Mouse (Mus musculus): Measurements from ENCODE around the gene Pik3c2g. TPM values are rescaled to one million over a fixed set of nuclear protein-coding genes. Genes with fewer than 3 reads are reported as not detected.

The Pik3c2g gene
- polyA plus RNA-seq, 1 experiment from 2014 or later: 3.0 TPM

DNA sequence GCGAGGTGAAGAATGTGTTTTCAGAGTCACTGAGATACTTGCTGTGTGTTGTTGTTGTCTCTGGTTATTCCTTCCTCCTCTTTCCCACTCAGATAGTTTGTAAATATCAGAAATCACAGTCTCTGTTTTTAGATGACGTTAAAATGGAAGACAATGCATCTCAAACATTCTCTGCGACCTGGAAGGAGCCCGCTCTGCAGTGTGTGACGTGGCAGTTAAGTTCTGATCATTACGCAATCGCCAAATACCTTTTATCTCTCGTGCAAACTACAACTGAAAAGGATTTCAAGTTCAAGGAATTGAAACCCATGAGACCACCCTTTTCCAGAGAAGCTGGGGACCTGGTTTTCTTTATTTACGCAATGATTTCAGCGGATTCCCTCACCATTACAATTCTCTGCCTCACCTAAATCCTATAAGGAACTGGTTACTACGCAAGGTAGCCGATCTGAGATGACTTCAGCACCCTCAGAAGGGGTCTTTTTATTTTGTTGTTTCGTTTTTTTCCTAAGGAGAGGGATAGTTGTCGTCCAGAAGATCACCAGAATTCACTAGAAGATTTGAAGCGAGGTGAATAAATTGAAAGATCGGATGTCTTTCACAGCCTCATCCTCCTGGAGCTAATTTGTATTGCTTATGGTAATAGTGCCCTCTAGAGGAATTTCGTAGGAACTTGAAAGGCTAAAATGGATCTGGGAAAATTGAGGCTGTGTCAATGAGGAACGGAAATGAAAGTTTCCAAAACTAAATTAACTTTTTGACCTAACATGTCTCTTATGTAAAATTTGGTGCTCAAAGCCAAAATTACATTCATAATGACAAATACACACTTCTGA lies 9.8 kb upstream of the Pik3c2g start:
- H3K9me3 ChIP-seq (ENCODE audit: low read length): no peaks in the 10 kb centered on the region
- 35% methylated on average over 18 of the region's 18 CpGs for WGBS
- no peaks in the 10 kb centered on the region for H3K27me3 ChIP-seq (replicated peaks; ENCODE audit: insufficient read depth, low read length)
- H3K4me3 ChIP-seq (ENCODE audit: low read depth, low read length): peak overlapping the region; percentile 13; the same call in 1 of the 2 replicates
- H3K4me1 ChIP-seq (ENCODE audit: insufficient read depth, low read depth, low read length): no peaks in the 10 kb centered on the region
- no peaks in the 10 kb centered on the region for H3K36me3 ChIP-seq (ENCODE audit: insufficient read depth, low read length)
- TF ChIP-seq CTCF (IDR thresholded peaks at IDR 0.05) (peak; percentile 75), EP300 (IDR thresholded peaks at IDR 0.05) (no peak)
- H3K4me2 ChIP-seq (replicated peaks; ENCODE audit: low read depth, low read length): peak overlapping the region; percentile 50
- no peak overlapping the region for H3K9ac ChIP-seq (replicated peaks; ENCODE audit: low read depth)
- ATAC-seq (0 out of 2 replicates have a peak, but pooled peaks have one; percentile 17), DNase-seq (ENCODE audit: low spot score) (peak; percentile 80)
- no peak overlapping the region for H3K27ac ChIP-seq (ENCODE audit: low read length)

DNA sequence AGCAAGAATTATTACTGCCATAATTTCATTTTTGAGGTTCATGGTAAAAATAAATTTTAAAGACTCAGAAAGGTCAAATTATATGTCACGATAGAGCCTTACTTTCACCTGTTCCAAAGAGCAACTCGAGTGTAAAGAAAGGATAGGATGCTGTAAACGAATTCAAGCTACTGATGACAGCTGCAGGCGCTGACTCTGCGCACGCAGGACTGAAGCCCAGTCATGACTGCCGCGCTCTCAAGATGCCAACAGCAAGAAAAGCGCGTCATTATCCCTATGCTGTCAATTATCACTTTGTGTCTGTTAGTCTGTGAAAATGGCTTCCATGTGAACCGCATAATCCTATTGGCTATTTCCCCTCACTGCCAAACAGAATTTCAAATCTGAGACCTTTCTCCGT lies 457 bp downstream of the Pik3c2g start:
- H3K9ac ChIP-seq (replicated peaks; ENCODE audit: low read depth): no peak overlapping the region
- 51% methylated on average over 12 of the region's 12 CpGs for WGBS
- H3K9me3 ChIP-seq (ENCODE audit: low read length): no peaks in the 10 kb centered on the region
- 0 out of 2 replicates have a peak, but pooled peaks have one; percentile 27 for ATAC-seq
- no peaks in the 10 kb centered on the region for H3K36me3 ChIP-seq (ENCODE audit: insufficient read depth, low read length)
- TF ChIP-seq CTCF (IDR thresholded peaks at IDR 0.05) (no peak), EP300 (IDR thresholded peaks at IDR 0.05) (no peak)
- peak; percentile 16 for DNase-seq (ENCODE audit: low spot score)
- H3K4me3 ChIP-seq (ENCODE audit: low read depth, low read length): peak overlapping the region; percentile 30
- no peak overlapping the region for H3K27ac ChIP-seq (ENCODE audit: low read length)
- no peaks in the 10 kb centered on the region for H3K4me1 ChIP-seq (ENCODE audit: insufficient read depth, low read depth, low read length)
- no peaks in the 10 kb centered on the region for H3K27me3 ChIP-seq (replicated peaks; ENCODE audit: insufficient read depth, low read length)
- H3K4me2 ChIP-seq (replicated peaks; ENCODE audit: low read depth, low read length): peak overlapping the region; percentile 46

DNA sequence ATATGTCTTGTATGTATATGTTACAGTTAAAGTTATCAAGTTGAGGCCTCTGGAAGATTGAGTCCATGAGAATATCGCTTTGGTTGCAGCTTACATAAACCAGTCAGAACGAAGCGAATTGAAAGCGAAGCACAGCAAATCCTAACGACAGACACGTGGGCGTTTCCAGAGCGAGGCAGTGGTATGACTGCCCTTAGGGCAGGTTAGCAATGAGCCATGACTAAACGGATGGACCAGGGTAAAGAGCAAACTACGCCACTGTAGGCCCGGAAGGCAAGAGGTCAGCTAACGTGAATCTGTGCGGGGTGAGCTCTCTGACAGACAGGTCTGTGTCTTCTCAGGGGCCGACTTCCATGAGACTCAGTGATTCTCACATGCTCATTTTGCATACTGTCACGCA lies 1.4 kb downstream of the Pik3c2g start:
- WGBS: 66% methylated on average over 15 of the region's 15 CpGs
- no peak for TF ChIP-seq CTCF (IDR thresholded peaks at IDR 0.05)
- no peaks in the 10 kb centered on the region for H3K9me3 ChIP-seq (ENCODE audit: low read length)
- DNase-seq (ENCODE audit: low spot score) (no peak), ATAC-seq (no peak)
- H3K27me3 ChIP-seq (replicated peaks; ENCODE audit: insufficient read depth, low read length): no peaks in the 10 kb centered on the region
- no peak overlapping the region for H3K4me2 ChIP-seq (replicated peaks; ENCODE audit: low read depth, low read length)
- no peaks in the 10 kb centered on the region for H3K4me1 ChIP-seq (ENCODE audit: insufficient read depth, low read depth, low read length)
- no peak overlapping the region for H3K4me3 ChIP-seq (ENCODE audit: low read depth, low read length)
- H3K27ac ChIP-seq (ENCODE audit: low read length): no peak overlapping the region
- no peaks in the 10 kb centered on the region for H3K36me3 ChIP-seq (ENCODE audit: insufficient read depth, low read length)
- H3K9ac ChIP-seq (replicated peaks; ENCODE audit: low read depth): no peak overlapping the region

DNA sequence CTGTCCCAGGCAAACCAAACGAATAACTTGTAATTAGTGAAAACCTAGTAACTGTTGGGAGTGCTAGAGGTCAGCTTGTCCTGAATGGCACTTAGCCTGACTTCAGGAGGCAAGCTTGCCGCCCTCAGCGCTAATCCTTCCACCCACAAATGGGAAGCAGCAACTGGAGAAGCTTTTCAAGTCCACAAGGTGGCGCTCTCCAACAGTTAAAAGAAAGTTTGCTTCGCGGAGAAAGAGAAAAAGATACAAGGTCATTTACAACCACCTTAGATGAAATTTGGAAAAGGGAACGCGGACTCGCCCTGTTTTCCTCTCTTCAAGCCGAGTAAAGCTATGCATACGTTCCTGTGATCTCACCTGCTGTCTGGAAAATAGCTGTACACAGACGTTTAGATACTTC lies 2.3 kb downstream of the Pik3c2g start:
- H3K27ac ChIP-seq (ENCODE audit: low read length): no peak overlapping the region
- H3K4me1 ChIP-seq (ENCODE audit: insufficient read depth, low read depth, low read length): no peaks in the 10 kb centered on the region
- peak overlapping the region; percentile 29; the same call in 1 of the 2 replicates for H3K4me2 ChIP-seq (replicated peaks; ENCODE audit: low read depth, low read length)
- TF ChIP-seq EP300 (IDR thresholded peaks at IDR 0.05) (no peak), CTCF (IDR thresholded peaks at IDR 0.05) (peak; percentile 84)
- H3K9ac ChIP-seq (replicated peaks; ENCODE audit: low read depth): no peak overlapping the region
- H3K4me3 ChIP-seq (ENCODE audit: low read depth, low read length): no peak overlapping the region
- no peaks in the 10 kb centered on the region for H3K27me3 ChIP-seq (replicated peaks; ENCODE audit: insufficient read depth, low read length)
- ATAC-seq: no peak
- no peaks in the 10 kb centered on the region for H3K36me3 ChIP-seq (ENCODE audit: insufficient read depth, low read length)
- no peaks in the 10 kb centered on the region for H3K9me3 ChIP-seq (ENCODE audit: low read length)
- DNase-seq (ENCODE audit: low spot score): peak; percentile 90
- WGBS: 9% methylated on average over 12 of the region's 12 CpGs

DNA sequence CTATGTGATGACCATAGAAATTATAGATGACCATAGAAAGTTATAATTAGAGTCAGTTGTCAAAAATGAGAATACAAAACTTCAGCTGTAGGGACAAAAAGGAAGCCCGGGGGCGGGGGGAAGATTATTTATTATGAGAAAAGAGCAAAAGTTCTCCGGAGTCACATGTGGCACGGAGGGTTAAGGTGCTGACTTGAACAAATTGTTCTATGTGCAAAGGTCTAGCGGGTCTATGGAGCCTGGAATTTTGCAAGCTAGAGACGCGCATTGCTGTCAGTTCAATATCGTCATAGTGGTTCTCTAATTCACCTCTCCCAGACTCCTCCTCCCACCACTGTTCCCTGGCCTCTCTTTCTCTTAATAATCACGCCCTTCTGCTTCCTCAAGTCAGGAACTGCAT lies 2.8 kb downstream of the Pik3c2g start:
- DNase-seq (ENCODE audit: low spot score) (no peak), ATAC-seq (no peak)
- Histone ChIP-seq H3K36me3 (ENCODE audit: insufficient read depth, low read length) (no peaks in the 10 kb centered on the region), H3K9ac (replicated peaks; ENCODE audit: low read depth) (no peak overlapping the region), H3K4me1 (ENCODE audit: insufficient read depth, low read depth, low read length) (no peaks in the 10 kb centered on the region), H3K4me2 (replicated peaks; ENCODE audit: low read depth, low read length) (peak overlapping the region; percentile 29; the same call in 1 of the 2 replicates), H3K9me3 (ENCODE audit: low read length) (no peaks in the 10 kb centered on the region), H3K4me3 (ENCODE audit: low read depth, low read length) (no peak overlapping the region), H3K27me3 (replicated peaks; ENCODE audit: insufficient read depth, low read length) (no peaks in the 10 kb centered on the region), H3K27ac (ENCODE audit: low read length) (no peak overlapping the region)
- no peak for TF ChIP-seq EP300 (IDR thresholded peaks at IDR 0.05)
- no peak for TF ChIP-seq CTCF (IDR thresholded peaks at IDR 0.05)
- 54% methylated on average over 9 of the region's 9 CpGs for WGBS

DNA sequence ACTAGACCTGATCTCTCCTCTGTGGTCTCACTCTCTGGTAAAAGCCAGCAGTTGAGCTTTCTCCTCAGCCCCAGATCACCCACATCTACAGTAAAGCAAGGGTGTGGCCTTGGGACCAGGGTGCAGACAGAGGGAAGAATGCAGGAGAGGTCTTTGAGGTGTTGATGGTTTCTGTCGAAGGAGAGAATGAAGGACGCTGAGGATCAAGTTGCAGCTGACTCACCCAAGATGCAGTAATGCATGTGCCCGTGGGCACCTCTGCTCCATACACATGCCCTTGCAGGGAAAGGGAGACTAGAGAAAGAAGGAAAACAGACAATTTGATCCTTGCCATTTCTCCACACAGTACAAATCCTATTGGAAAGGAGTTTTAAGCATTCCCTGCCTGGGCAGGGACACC lies 5.1 kb downstream of the Pik3c2g start:
- WGBS: 37% methylated on average over 3 of the region's 3 CpGs
- no peak overlapping the region for H3K4me2 ChIP-seq (replicated peaks; ENCODE audit: low read depth, low read length)
- H3K27ac ChIP-seq (ENCODE audit: low read length): no peak overlapping the region
- H3K9ac ChIP-seq (replicated peaks; ENCODE audit: low read depth): no peak overlapping the region
- ATAC-seq: no peak
- H3K4me3 ChIP-seq (ENCODE audit: low read depth, low read length): no peak overlapping the region
- H3K4me1 ChIP-seq (ENCODE audit: insufficient read depth, low read depth, low read length): no peaks in the 10 kb centered on the region
- no peaks in the 10 kb centered on the region for H3K9me3 ChIP-seq (ENCODE audit: low read length)
- TF ChIP-seq CTCF (IDR thresholded peaks at IDR 0.05) (no peak), EP300 (IDR thresholded peaks at IDR 0.05) (no peak)
- no peaks in the 10 kb centered on the region for H3K36me3 ChIP-seq (ENCODE audit: insufficient read depth, low read length)
- DNase-seq (ENCODE audit: low spot score): no peak
- no peaks in the 10 kb centered on the region for H3K27me3 ChIP-seq (replicated peaks; ENCODE audit: insufficient read depth, low read length)

All from lung, postnatal 0 days (tissue).